Mouse (Mus musculus): ENCODE data around the gene Ccdc184.
A peak's percentile ranks its signal among the peaks of the same experiment; 100 is the strongest.

Ccdc184 gene

GRCm38 (mm10) chr15:98166963-98167644, at the start of gene Ccdc184:
Gene Ccdc184 (plus strand): TSS chr15:98167158.
- DNase-seq (ENCODE audit: low read depth): no peak

- DNase-seq (ENCODE audit: low read depth): no peak
These were observed 47.6 kb upstream of the Ccdc184 start for GRCm38 (mm10) chr15:98119363-98119762.

- DNase-seq (ENCODE audit: low read depth): no peak
These were observed 46.1 kb upstream of the Ccdc184 start for GRCm38 (mm10) chr15:98120831-98121230.

GRCm38 (mm10) chr15:98131001-98131400, 36.0 kb upstream of the Ccdc184 start:
- DNase-seq (ENCODE audit: low read depth): no peak

GRCm38 (mm10) chr15:98131451-98131850, 35.5 kb upstream of the Ccdc184 start:
- no peak for DNase-seq (ENCODE audit: low read depth)

- DNase-seq (ENCODE audit: low read depth): no peak
These were observed 34.9 kb upstream of the Ccdc184 start for GRCm38 (mm10) chr15:98131942-98132655.

- no peak for DNase-seq (ENCODE audit: low read depth)
These were observed 33.5 kb upstream of the Ccdc184 start for GRCm38 (mm10) chr15:98133471-98133870.

GRCm38 (mm10) chr15:98134034-98134433, 32.9 kb upstream of the Ccdc184 start:
- no peak for DNase-seq (ENCODE audit: low read depth)

- no peak for DNase-seq (ENCODE audit: low read depth)
These were observed 32.3 kb upstream of the Ccdc184 start for GRCm38 (mm10) chr15:98134666-98135065.

- DNase-seq (ENCODE audit: low read depth): no peak
These were observed 31.3 kb upstream of the Ccdc184 start for GRCm38 (mm10) chr15:98135671-98136070.

- no peak for DNase-seq (ENCODE audit: low read depth)
These were observed 30.1 kb upstream of the Ccdc184 start for GRCm38 (mm10) chr15:98136871-98137270.

- peak; percentile 86 for DNase-seq (ENCODE audit: low read depth)
These were observed 27.2 kb upstream of the Ccdc184 start for GRCm38 (mm10) chr15:98139763-98140162.

- DNase-seq (ENCODE audit: low read depth): no peak
These were observed 26.1 kb upstream of the Ccdc184 start for GRCm38 (mm10) chr15:98140809-98141208.

GRCm38 (mm10) chr15:98142515-98142914, 24.4 kb upstream of the Ccdc184 start:
- no peak for DNase-seq (ENCODE audit: low read depth)

GRCm38 (mm10) chr15:98144861-98145507, 22.0 kb upstream of the Ccdc184 start:
- DNase-seq (ENCODE audit: low read depth): peak; percentile 60

- DNase-seq (ENCODE audit: low read depth): peak; percentile 93
These were observed 21.3 kb upstream of the Ccdc184 start for GRCm38 (mm10) chr15:98145559-98146181.

GRCm38 (mm10) chr15:98148356-98148755, 18.6 kb upstream of the Ccdc184 start:
- DNase-seq (ENCODE audit: low read depth): no peak

- DNase-seq (ENCODE audit: low read depth): no peak
These were observed 17.8 kb upstream of the Ccdc184 start for GRCm38 (mm10) chr15:98149166-98149602.

- no peak for DNase-seq (ENCODE audit: low read depth)
These were observed 14.0 kb upstream of the Ccdc184 start for GRCm38 (mm10) chr15:98152916-98153315.

- DNase-seq (ENCODE audit: low read depth): peak; percentile 85
These were observed 13.3 kb upstream of the Ccdc184 start for GRCm38 (mm10) chr15:98153625-98154024.

- no peak for DNase-seq (ENCODE audit: low read depth)
These were observed 12.8 kb upstream of the Ccdc184 start for GRCm38 (mm10) chr15:98154146-98154545.

- no peak for DNase-seq (ENCODE audit: low read depth)
These were observed 12.3 kb upstream of the Ccdc184 start for GRCm38 (mm10) chr15:98154631-98155030.

Data from 416B (cell line).